Mouse (Mus musculus): Measurements from ENCODE around the gene Stxbp3.

DNA sequence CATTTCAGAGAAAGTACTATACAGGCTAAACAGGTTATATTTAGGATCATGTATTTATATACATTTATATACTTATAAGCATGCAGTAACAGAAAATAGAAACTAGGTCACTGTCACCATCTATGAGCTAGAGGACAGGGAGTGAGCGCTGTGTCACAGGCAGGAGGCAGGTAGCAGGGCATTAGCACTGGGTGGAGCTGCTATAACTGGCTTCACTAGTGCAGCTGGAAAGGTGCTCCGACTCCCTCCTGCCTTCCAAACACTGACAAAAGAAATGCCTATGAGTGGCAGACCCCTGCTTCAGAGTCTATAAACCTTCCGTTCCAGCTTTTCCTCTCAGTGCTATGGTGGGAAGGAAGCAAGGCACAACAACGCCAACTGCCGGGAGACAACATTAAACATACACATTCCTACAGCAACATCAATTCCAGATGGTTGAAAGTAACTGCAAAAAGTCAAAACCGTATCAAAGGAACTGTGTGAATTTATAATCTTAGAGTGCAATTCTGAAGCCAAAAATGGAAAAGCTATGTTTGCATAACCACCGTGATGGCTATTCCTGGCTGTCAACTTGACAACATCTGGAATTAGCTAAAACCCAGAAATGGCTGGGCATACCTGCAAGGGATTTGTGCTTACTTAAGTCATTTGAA, 49.1 kb downstream of the Stxbp3 start:
- TF ChIP-seq CTCF (conservative IDR thresholded peaks at IDR 0.05; ENCODE audit: low read length) (no peak), NANOG (IDR thresholded peaks at IDR 0.05; ENCODE audit: borderline replicate concordance, low read length) (no peak)
